Mouse (Mus musculus) liver, embryonic 14.5 days (tissue): ENCODE measurements at regions not wholly inside any gene's neighbourhood (a gene's known extent, or its start where the extent isn't known, plus 50 kb on each side); places are given as distances from the start of the nearest gene placed in this dataset.

Experiments
- ATAC-seq: fragments of 200-750 bp; cut with Nextera tagmentation; 2 replicates; pipeline ENCODE4 v1.8.0; 2017; ENCODE audit warnings: moderate number of reproducible peaks, mild to moderate bottlenecking, moderate library complexity; ENCODE audit not compliant: insufficient read depth
- DNase-seq, 3 experiments: peaks; one replicate each; pipeline ENCODE4 v3.0.0-alpha.2; 2012 to 2013; ENCODE audit warnings: low read depth in 3 of 3, low spot score in 3 of 3
- H3K27ac ChIP-seq: fragments of 300-500 bp; sonication (generic); 2 replicates; pipeline ENCODE4 v1.5.1; 2014; ENCODE audit warnings: moderate library complexity, mild to moderate bottlenecking, control low read depth, inconsistent platforms
- H3K27me3 ChIP-seq: fragments of 300-500 bp; sonication (generic); 2 replicates; pipeline ENCODE4 v1.6.1; 2014; ENCODE audit warnings: mild to moderate bottlenecking, low read length, moderate library complexity; ENCODE audit not compliant: control insufficient read depth, insufficient read depth
- H3K36me3 ChIP-seq: fragments of 300-500 bp; sonication (generic); replicated peaks from 2 replicates; pipeline ENCODE4 v1.6.1; 2014; ENCODE audit warnings: low read depth; ENCODE audit not compliant: control insufficient read depth, insufficient read depth
- H3K4me1 ChIP-seq, 2 experiments: fragments of 200-500 bp in 1 of 2; fragments of 300-500 bp in 1 of 2; sonication (generic) in 1 of 2; replicated peaks; 2 replicates each; pipeline ENCODE4 v1.6.1; 2012 to 2014; ENCODE audit warnings: antibody characterized with exemption in 1 of 2, inconsistent platforms in 1 of 2, low read length in 1 of 2; ENCODE audit not compliant: control insufficient read depth in 2 of 2, insufficient read depth in 2 of 2
- H3K4me2 ChIP-seq: fragments of 300-500 bp; sonication (generic); 2 replicates; pipeline ENCODE4 v1.6.1; 2014; ENCODE audit warnings: low read depth, mild to moderate bottlenecking, control low read depth, moderate library complexity
- H3K4me3 ChIP-seq, 2 experiments: fragments of 200-500 bp in 1 of 2; fragments of 300-500 bp in 1 of 2; sonication (generic) in 1 of 2; 2 replicates each; pipeline ENCODE4 v1.5.1; 2012 to 2014; ENCODE audit warnings: low read depth in 2 of 2, low read length in 2 of 2, mild to moderate bottlenecking in 2 of 2, control low read depth in 1 of 2, inconsistent platforms in 1 of 2, moderate library complexity in 1 of 2; ENCODE audit not compliant: insufficient read depth in 1 of 2
- H3K9ac ChIP-seq: fragments of 300-500 bp; sonication (generic); replicated peaks from 2 replicates; pipeline ENCODE4 v1.6.1; 2014; ENCODE audit warnings: mild to moderate bottlenecking, control low read depth, moderate library complexity
- H3K9me3 ChIP-seq: fragments of 300-500 bp; sonication (generic); 2 replicates; pipeline ENCODE4 v1.6.1; 2016; ENCODE audit warnings: low read length, mixed read lengths; ENCODE audit not compliant: control insufficient read depth
- CTCF ChIP-seq: IDR thresholded peaks from 2 replicates; pipeline ENCODE4 v1.5.1; 2016; ENCODE audit warnings: antibody characterized with exemption, low read depth, control low read depth
- EP300 ChIP-seq: IDR thresholded peaks from 2 replicates; pipeline ENCODE4 v1.6.1; 2016; ENCODE audit warnings: antibody characterized with exemption, low read depth
- WGBS: fragments of 180-500 bp; shearing (Covaris S2); extraction: QIAGEN DNeasy Blood & Tissue Kit; methylation state at CpG from one replicate; pipeline ENCODE4 v1.1.7; 2014; ENCODE audit not compliant: insufficient replicate concordance; 5-methylcytosine and 5-hydroxymethylcytosine counted together

DNA sequence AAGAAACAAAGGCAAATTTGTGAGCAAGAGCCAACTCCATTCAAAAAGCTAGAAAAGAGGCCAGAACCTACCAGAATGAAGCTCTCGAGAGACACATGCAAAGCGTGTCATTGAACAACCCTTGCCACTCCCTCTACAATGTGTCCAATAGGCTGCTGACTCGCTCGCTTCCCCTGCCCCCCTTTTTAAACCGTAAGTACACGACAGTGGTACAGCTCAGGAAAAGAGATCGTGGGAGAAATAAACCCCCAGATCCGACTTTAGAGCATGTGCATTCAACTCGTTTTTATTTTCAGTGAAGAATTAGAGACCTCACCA, 367.1 kb downstream of the Sfmbt2 start:
- Histone ChIP-seq H3K9ac (no peak overlapping the region), H3K27me3 (no peaks in the 10 kb centered on the region), H3K4me1 (no peaks in the 10 kb centered on the region), H3K4me2 (no peak overlapping the region), H3K9me3 (no peaks in the 10 kb centered on the region), H3K27ac (no peak overlapping the region), H3K36me3 (no peaks in the 10 kb centered on the region), H3K4me3 (no peak overlapping the region)
- no peak for DNase-seq
- ATAC-seq: no peak
- WGBS: 57% methylated on average over 9 of the region's 9 CpGs
- TF ChIP-seq CTCF (no peak), EP300 (no peak)

GRCm38 (mm10) chr2:10745127-10745526, 374.8 kb downstream of the Sfmbt2 start:
- 80% methylated on average over 7 of the region's 7 CpGs for WGBS
- Histone ChIP-seq H3K4me1 (no peaks in the 10 kb centered on the region), H3K4me2 (no peak overlapping the region), H3K36me3 (no peaks in the 10 kb centered on the region), H3K9me3 (no peaks in the 10 kb centered on the region), H3K4me3 (no peak overlapping the region), H3K27ac (no peak overlapping the region), H3K9ac (no peak overlapping the region), H3K27me3 (no peaks in the 10 kb centered on the region)
- TF ChIP-seq CTCF (no peak), EP300 (no peak)
- no peak for ATAC-seq
- no peak for DNase-seq

GRCm38 (mm10) chr2:10755375-10755774, 385.1 kb downstream of the Sfmbt2 start:
- H3K4me1 ChIP-seq: no peaks in the 10 kb centered on the region
- no peaks in the 10 kb centered on the region for H3K9me3 ChIP-seq
- H3K27me3 ChIP-seq: no peaks in the 10 kb centered on the region
- H3K4me2 ChIP-seq: no peak overlapping the region
- TF ChIP-seq CTCF: no peak
- no peak for TF ChIP-seq EP300
- H3K36me3 ChIP-seq: no peaks in the 10 kb centered on the region
- 44% methylated on average over 3 of the region's 3 CpGs for WGBS
- H3K4me3 ChIP-seq: no peak overlapping the region
- ATAC-seq (no peak), DNase-seq (no peak)
- no peak overlapping the region for H3K9ac ChIP-seq
- H3K27ac ChIP-seq: no peak overlapping the region

GRCm38 (mm10) chr2:10757202-10757840, 387.0 kb downstream of the Sfmbt2 start:
- H3K9ac ChIP-seq: no peak overlapping the region
- H3K27me3 ChIP-seq: no peaks in the 10 kb centered on the region
- H3K4me2 ChIP-seq: no peak overlapping the region
- H3K4me1 ChIP-seq: no peaks in the 10 kb centered on the region
- no peak for TF ChIP-seq EP300
- no peak for DNase-seq
- H3K4me3 ChIP-seq: no peak overlapping the region
- H3K9me3 ChIP-seq: no peaks in the 10 kb centered on the region
- no peak for ATAC-seq
- 65% methylated on average over 8 of the region's 8 CpGs for WGBS
- no peaks in the 10 kb centered on the region for H3K36me3 ChIP-seq
- H3K27ac ChIP-seq: no peak overlapping the region

DNA sequence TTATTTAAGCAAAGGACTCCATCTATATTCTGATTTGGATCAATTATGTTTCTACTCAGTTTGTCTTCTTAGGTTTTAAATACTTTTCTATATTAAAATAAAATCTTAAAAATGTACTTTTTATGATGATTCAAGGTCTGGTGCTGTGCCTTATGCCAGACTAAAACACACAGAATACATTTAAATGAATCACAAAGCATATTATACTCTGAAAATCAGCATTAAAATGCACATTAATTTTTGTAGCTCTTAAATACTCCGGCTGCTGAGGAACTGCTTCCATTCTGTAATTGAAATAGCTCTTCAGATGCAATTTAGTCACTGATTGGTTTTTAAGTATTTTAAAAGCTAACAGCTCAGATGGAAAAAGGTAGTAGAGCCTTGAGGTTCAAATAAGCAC, 387.6 kb downstream of the Sfmbt2 start:
- no peak overlapping the region for H3K4me2 ChIP-seq
- ATAC-seq (no peak), DNase-seq (no peak)
- no peak overlapping the region for H3K9ac ChIP-seq
- no peaks in the 10 kb centered on the region for H3K4me1 ChIP-seq
- no peak overlapping the region for H3K27ac ChIP-seq
- WGBS: 63% methylated on average over 1 of the region's 1 CpGs
- no peak overlapping the region for H3K4me3 ChIP-seq
- H3K27me3 ChIP-seq: no peaks in the 10 kb centered on the region
- no peaks in the 10 kb centered on the region for H3K9me3 ChIP-seq
- TF ChIP-seq EP300: no peak
- TF ChIP-seq CTCF: no peak
- H3K36me3 ChIP-seq: no peaks in the 10 kb centered on the region
